8 mouse cellular contexts compared by ENCODE assay signal in the genomic region with DNA sequence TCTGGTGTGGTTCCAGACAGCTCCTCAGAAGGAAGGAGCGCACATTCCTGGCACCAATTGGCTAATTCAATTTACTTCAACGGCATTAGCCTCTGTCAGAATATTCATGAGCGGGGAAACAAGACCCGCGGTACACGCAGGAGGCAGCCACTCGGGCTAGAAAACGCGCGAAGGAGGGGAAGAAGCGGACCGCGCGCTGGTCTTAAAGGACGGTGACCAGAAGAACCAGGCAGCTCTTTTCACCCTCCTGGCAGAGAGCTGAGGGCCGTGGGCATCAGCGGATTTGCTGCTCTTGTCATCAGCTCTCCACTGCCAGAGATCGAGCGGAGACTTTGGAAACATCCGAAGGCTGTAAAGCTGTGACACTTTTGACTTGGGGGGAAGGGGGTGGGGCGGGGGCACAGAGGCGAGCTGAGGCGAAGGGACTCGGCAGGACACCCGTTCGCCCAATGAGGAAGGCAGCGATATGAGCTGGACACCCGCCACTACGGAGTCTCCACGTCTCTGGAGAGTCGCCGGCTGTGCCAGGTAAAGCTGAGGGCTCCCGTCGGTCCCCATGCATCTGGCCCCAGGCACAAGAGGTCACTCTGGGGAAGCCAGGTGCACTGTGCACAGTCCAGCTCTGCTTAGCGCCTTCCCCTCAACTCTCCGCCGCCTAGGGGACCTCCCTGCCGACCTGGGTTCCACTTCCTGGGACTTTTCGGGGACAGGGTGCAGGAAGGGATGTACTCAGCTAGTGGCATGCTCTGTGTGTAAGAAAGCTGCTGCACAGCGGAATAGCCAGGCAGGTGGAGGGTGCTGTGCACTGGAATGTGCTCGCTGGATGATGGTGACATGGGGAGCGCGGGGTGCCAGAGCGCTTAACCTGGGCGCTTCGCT. TPM values are rescaled to one million over a fixed set of nuclear protein-coding genes. Genes with fewer than 3 reads are reported as not detected.
A peak's percentile ranks its signal among the peaks of the same experiment; 100 is the strongest.
DNase-seq lines count a peak whose midpoint lies in the region; ATAC-seq and TF ChIP-seq lines count a peak whose summit lies in the region.

A gene (plus strand): TSS at position 159 of the 879 bp plus-strand sequence.

- H3K4me2 ChIP-seq in embryonic facial prominence, embryonic 14.5 days (ENCODE audit: low read depth, low read length) = peak within 1 kb of the TSS; percentile 96
- H3K4me2 ChIP-seq in limb, embryonic 12.5 days = peak within 1 kb of the TSS; percentile 94

- H3K4me1 ChIP-seq in embryonic facial prominence, embryonic 14.5 days (ENCODE audit: control insufficient read depth, insufficient read depth, low read length) = no peaks in the 10 kb centered on the region
- H3K4me1 ChIP-seq in hindbrain, embryonic 10.5 days (replicated peaks) = peaks cover 25% of the 10 kb centered on the region
- peaks cover 16% of the 10 kb centered on the region for H3K4me1 ChIP-seq in limb, embryonic 12.5 days (replicated peaks)

- peak within 1 kb of the TSS; percentile 52 for H3K9ac ChIP-seq in embryonic facial prominence, embryonic 14.5 days (ENCODE audit: low read depth, low read length)
- peak within 1 kb of the TSS; percentile 47 for H3K9ac ChIP-seq in limb, embryonic 12.5 days (replicated peaks)

- TF ChIP-seq CTCF in gastrocnemius, adult 2 months (IDR thresholded peaks at IDR 0.05) = no peak

- peaks cover 31% of the 10 kb centered on the region; the same call in 1 of the 2 replicates for H3K27me3 ChIP-seq in embryonic facial prominence, embryonic 14.5 days (replicated peaks; ENCODE audit: control insufficient read depth, insufficient read depth, low read length)
- H3K27me3 ChIP-seq in hindbrain, embryonic 10.5 days (ENCODE audit: insufficient read depth, poor library complexity, severe bottlenecking) = peaks cover 16% of the 10 kb centered on the region
- peaks cover 40% of the 10 kb centered on the region for H3K27me3 ChIP-seq in limb, embryonic 12.5 days

- H3K9me3 ChIP-seq in embryonic facial prominence, embryonic 14.5 days (ENCODE audit: control insufficient read depth, low read length) = no peaks in the 10 kb centered on the region
- H3K9me3 ChIP-seq in hindbrain, embryonic 10.5 days = no peaks in the 10 kb centered on the region
- H3K9me3 ChIP-seq in limb, embryonic 12.5 days = no peaks in the 10 kb centered on the region

- WGBS in embryonic facial prominence, embryonic 14.5 days = 1% methylated on average over 36 of the region's 46 CpGs
- under 1% methylated on average over 46 of the region's 46 CpGs for WGBS in hindbrain, embryonic 10.5 days
- WGBS in limb, embryonic 12.5 days = under 1% methylated on average over 46 of the region's 46 CpGs

- H3K36me3 ChIP-seq in embryonic facial prominence, embryonic 14.5 days (ENCODE audit: control insufficient read depth, insufficient read depth, low read length) = no peaks in the 10 kb centered on the region
- H3K36me3 ChIP-seq in hindbrain, embryonic 10.5 days = no peaks in the 10 kb centered on the region
- no peaks in the 10 kb centered on the region for H3K36me3 ChIP-seq in limb, embryonic 12.5 days

- peak within 1 kb of the TSS; percentile 67 for H3K4me3 ChIP-seq in gastrocnemius, adult 2 months
- H3K4me3 ChIP-seq in embryonic facial prominence, embryonic 14.5 days (ENCODE audit: low read depth, low read length) = peak within 1 kb of the TSS; percentile 48
- H3K4me3 ChIP-seq in hindbrain, embryonic 10.5 days = peak within 1 kb of the TSS; percentile 70
- H3K4me3 ChIP-seq in limb, embryonic 12.5 days (replicated peaks) = peak within 1 kb of the TSS; percentile 46

- H3K27ac ChIP-seq in gastrocnemius, adult 2 months = no peak within 1 kb of the TSS
- H3K27ac ChIP-seq in embryonic facial prominence, embryonic 14.5 days (replicated peaks; ENCODE audit: low read depth, low read length) = no peak within 1 kb of the TSS
- H3K27ac ChIP-seq in hindbrain, embryonic 10.5 days = peak within 1 kb of the TSS; percentile 82
- H3K27ac ChIP-seq in limb, embryonic 12.5 days = no peak within 1 kb of the TSS

- DNase-seq in gastrocnemius, adult 2 months = peak; percentile 31
- DNase-seq in gastrocnemius, adult 18-20 months (ENCODE audit: low spot score) = no peak
- peak; percentile 61 for DNase-seq in R1 (ENCODE audit: low read depth, low spot score)
- DNase-seq in embryonic facial prominence, embryonic 14.5 days (ENCODE audit: low spot score) = peak; percentile 50
- DNase-seq in hindbrain, embryonic 10.5 days (ENCODE audit: low spot score) = peak; percentile 58
- DNase-seq in right cerebral cortex, adult 2 months (ENCODE audit: low spot score in 2 of 2) = peak; percentile 42 to 50
- no peak for DNase-seq in adrenal gland, adult (ENCODE audit: inconsistent age in 2 of 2, low spot score in 1 of 2)

- ATAC-seq in embryonic facial prominence, embryonic 14.5 days (ENCODE audit: low read depth) = peak; percentile 61; the same call in 1 of the 2 replicates
- peak; percentile 69 for ATAC-seq in limb, embryonic 12.5 days (ENCODE audit: insufficient number of reproducible peaks, insufficient read depth, low FRiP score, low TSS enrichment, low read depth)

- intact Hi-C loops in gastrocnemius, adult 2 months (cut with DNase I) = no loop called here

RNA-seq across cellular contexts. Expression of the gene that starts here (rescaled TPM):
- total RNA-seq in gastrocnemius, adult 2 months (2021) = under 1 TPM; 0.05 to 0.06 TPM
- not detected for total RNA-seq in gastrocnemius, adult 18-20 months (2021)
- polyA plus RNA-seq in embryonic facial prominence, embryonic 14.5 days (2014; fragmentation: Nextera tagmentation; extraction: Ambion mirVana) = 0.18 and 0.21 TPM in 2 replicates
- polyA plus RNA-seq in hindbrain, embryonic 10.5 days (2016; fragmentation: Nextera tagmentation; extraction: Ambion mirVana) = 1.4 and 1.7 TPM in 2 replicates
- 0.12 and 0.13 TPM in 2 replicates for polyA plus RNA-seq in limb, embryonic 12.5 days (2016; fragmentation: Nextera tagmentation; extraction: Ambion mirVana)

Comparison
In these comparisons a context has a peak if more than half of its experiments do, and no peak if none do; other contexts are left out.
1. Peak in DNase-seq and H3K4me3 ChIP-seq in gastrocnemius, adult 2 months; RNA of the gene not detected or under 1 TPM.
2. Peak in DNase-seq, ATAC-seq, H3K4me3 ChIP-seq, H3K9ac ChIP-seq and H3K4me2 ChIP-seq in embryonic facial prominence, embryonic 14.5 days; RNA of the gene not detected or under 1 TPM.
3. Peak in ATAC-seq, H3K4me3 ChIP-seq, H3K9ac ChIP-seq and H3K4me2 ChIP-seq in limb, embryonic 12.5 days; RNA of the gene not detected or under 1 TPM.
4. DNase-seq: peak in R1 (single experiment), hindbrain, embryonic 10.5 days (single experiment) and right cerebral cortex, adult 2 months (2 of 2); none in gastrocnemius, adult 18-20 months (single experiment) and adrenal gland, adult (0 of 2).
5. Peak in every context shown above with its lines, with median percentiles within 50 percentile points of each other: H3K4me3 ChIP-seq.